In the genomic region with DNA sequence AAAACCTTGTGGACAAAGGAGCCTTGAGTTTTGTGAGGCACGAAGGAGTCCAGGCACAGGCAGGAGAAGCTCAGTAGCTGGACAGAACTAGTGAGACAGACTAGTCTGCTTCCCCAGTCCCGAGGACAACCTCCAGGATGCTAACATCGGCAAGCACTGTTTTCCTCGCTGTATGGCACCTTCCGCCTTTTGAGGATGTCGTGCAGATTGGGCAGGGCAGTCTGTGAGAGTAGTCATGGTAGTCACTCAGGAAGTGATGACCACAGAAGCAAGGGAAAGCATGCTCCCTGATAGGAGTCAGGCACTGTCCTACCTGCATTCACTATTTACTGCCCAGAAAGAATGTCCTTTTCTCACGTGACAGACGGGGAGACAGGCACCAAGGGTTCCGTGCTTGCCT, we compare ENCODE assay signal across 16 mouse cellular contexts. TPM values are rescaled to one million over a fixed set of nuclear protein-coding genes. Genes with fewer than 3 reads are reported as not detected.
DNase-seq lines count a peak whose midpoint lies in the region; ATAC-seq lines count a peak whose summit lies in the region.
"Had no signal": no experiment of that assay in that cellular context is flagged by ENCODE, and none has a peak within 500 bp of the region (broad histone marks: within the 10 kb centered on the region; RNA-seq: fewer than 3 reads in every experiment).

No protein-coding gene starts in this region.

- DNase-seq in cerebellum, adult 11-12 months: no peak
- DNase-seq in heart, embryonic 10.5 days (ENCODE audit: low spot score): no peak
- DNase-seq in heart, postnatal 4 days: no peak
- DNase-seq in embryonic facial prominence, embryonic 10.5 days (ENCODE audit: low spot score): no peak
- DNase-seq in left cerebral cortex, adult 8-10 months (ENCODE audit: low spot score in 2 of 2): no peak
- no peak for DNase-seq in liver

- peaks cover 39% of the 10 kb centered on the region for H3K4me1 ChIP-seq in heart, embryonic 10.5 days
- H3K4me1 ChIP-seq in embryonic facial prominence, embryonic 10.5 days: peaks cover 19% of the 10 kb centered on the region
- H3K4me1 ChIP-seq: liver, embryonic 15.5 days; lung, embryonic 15.5 days had no signal

- no peaks in the 10 kb centered on the region for H3K36me3 ChIP-seq in heart, embryonic 10.5 days
- H3K36me3 ChIP-seq in embryonic facial prominence, embryonic 10.5 days (replicated peaks): no peaks in the 10 kb centered on the region
- H3K36me3 ChIP-seq: hindbrain, embryonic 13.5 days; limb, embryonic 15.5 days; liver, embryonic 15.5 days; lung, embryonic 15.5 days; midbrain, embryonic 12.5 days; neural tube, embryonic 13.5 days had no signal

- 0 out of 2 replicates have a peak overlapping the region, but pooled peaks have one; percentile 43 for H3K27ac ChIP-seq in heart, embryonic 10.5 days
- peak overlapping the region; percentile 59; the same call in 1 of the 2 replicates for H3K27ac ChIP-seq in embryonic facial prominence, embryonic 10.5 days (replicated peaks)
- H3K27ac ChIP-seq: hindbrain, embryonic 13.5 days; layer of hippocampus, adult 2 months; limb, embryonic 15.5 days; liver, embryonic 15.5 days; lung, embryonic 15.5 days; midbrain, embryonic 12.5 days; neural tube, embryonic 13.5 days had no signal

- WGBS in heart, embryonic 10.5 days: 82% methylated on average over 9 of the region's 9 CpGs
- 85% methylated on average over 9 of the region's 9 CpGs for WGBS in embryonic facial prominence, embryonic 10.5 days

- ATAC-seq in cerebellum, adult (ENCODE audit: insufficient number of reproducible peaks, low FRiP score, low TSS enrichment): peak; percentile 6
- peak; percentile 59 for ATAC-seq in megakaryocyte progenitor cell, adult 5-6 weeks (replicated peaks; ENCODE audit: poor library complexity)

- H3K27me3 ChIP-seq in heart, embryonic 10.5 days (ENCODE audit: insufficient read depth, poor library complexity, severe bottlenecking): peaks cover 25% of the 10 kb centered on the region
- 0 out of 2 replicates have a peak, but pooled peaks cover 4% of the 10 kb centered on the region for H3K27me3 ChIP-seq in embryonic facial prominence, embryonic 10.5 days (replicated peaks; ENCODE audit: low read depth, poor library complexity, severe bottlenecking)
- H3K27me3 ChIP-seq: hindbrain, embryonic 13.5 days; liver, embryonic 15.5 days; lung, embryonic 15.5 days; neural tube, embryonic 13.5 days had no signal

- no peaks in the 10 kb centered on the region for H3K9me3 ChIP-seq in heart, embryonic 10.5 days
- H3K9me3 ChIP-seq in embryonic facial prominence, embryonic 10.5 days: no peaks in the 10 kb centered on the region
- H3K9me3 ChIP-seq: hindbrain, embryonic 13.5 days; limb, embryonic 15.5 days; liver, embryonic 15.5 days; lung, embryonic 15.5 days; midbrain, embryonic 12.5 days; neural tube, embryonic 13.5 days had no signal

- no peak overlapping the region for H3K4me3 ChIP-seq in heart, embryonic 10.5 days
- H3K4me3 ChIP-seq in embryonic facial prominence, embryonic 10.5 days: no peak overlapping the region
- H3K4me3 ChIP-seq: heart, adult 2 months; hindbrain, embryonic 13.5 days; layer of hippocampus, adult 2 months; limb, embryonic 15.5 days; liver, embryonic 15.5 days; lung, embryonic 15.5 days; midbrain, embryonic 12.5 days; neural tube, embryonic 13.5 days had no signal

RNA-seq across cellular contexts. Expression of a gene that starts 40.5 kb away (rescaled TPM):
- polyA plus RNA-seq in heart, embryonic 10.5 days (2016; fragmentation: Nextera tagmentation; extraction: Ambion mirVana): 7.2 and 8.3 TPM in 2 replicates
- 1 to 10 TPM; 3.9 to 4.1 TPM for total RNA-seq in heart, postnatal 4 days (2021)
- 15.6 and 17.5 TPM in 2 replicates for polyA plus RNA-seq in embryonic facial prominence, embryonic 10.5 days (2016; fragmentation: Nextera tagmentation; extraction: Ambion mirVana)
- not detected in 2 replicates for total RNA-seq in megakaryocyte progenitor cell, adult 5-6 weeks (2015)
- total RNA-seq in megakaryocyte progenitor cell, adult 5-6 weeks (2017): not detected in 2 replicates
- 10 to 100 TPM; 28.7 to 33.3 (median 30.1) TPM for total RNA-seq in left cerebral cortex, adult 8-10 months (2022)

RNA-seq across cellular contexts. Expression of a gene that starts 56.5 kb away (rescaled TPM):
- polyA plus RNA-seq in heart, embryonic 10.5 days (2016; fragmentation: Nextera tagmentation; extraction: Ambion mirVana): 36.1 and 44.0 TPM in 2 replicates
- total RNA-seq in heart, postnatal 4 days (2021): 10 to 100 TPM; 51.9 to 62.0 TPM
- polyA plus RNA-seq in embryonic facial prominence, embryonic 10.5 days (2016; fragmentation: Nextera tagmentation; extraction: Ambion mirVana): 7.0 and 7.7 TPM in 2 replicates
- total RNA-seq in megakaryocyte progenitor cell, adult 5-6 weeks (2015): 9.3 and 11.9 TPM in 2 replicates
- 14.2 and 27.8 TPM in 2 replicates for total RNA-seq in megakaryocyte progenitor cell, adult 5-6 weeks (2017)
- total RNA-seq in left cerebral cortex, adult 8-10 months (2022): 1 to 10 TPM; 4.9 to 9.1 (median 6.8) TPM

Comparison
In these comparisons a context has a peak if more than half of its experiments do, and no peak if none do; other contexts are left out.
1. RNA of a gene that starts 40.5 kb away (total RNA-seq): 28.7 to 33.3 TPM in left cerebral cortex, adult 8-10 months; 3.9 to 4.1 TPM in heart, postnatal 4 days and not detected in megakaryocyte progenitor cell, adult 5-6 weeks; every median in the first group is over 4 times any median in the second.